Mouse (Mus musculus): Measurements from ENCODE around the gene Cep104.

GRCm38 (mm10) chr4:153979243-153979642, 4.2 kb downstream of the Cep104 start:
- no peak for TF ChIP-seq POLR2A (IDR thresholded peaks at IDR 0.05; ENCODE audit: borderline replicate concordance, extremely low read depth, insufficient read depth, insufficient read length, poor library complexity, severe bottlenecking)
- no peak for TF ChIP-seq CTCF (IDR thresholded peaks at IDR 0.05; ENCODE audit: borderline replicate concordance, extremely low read depth, insufficient read depth, insufficient read length)

Measured in brain, embryonic 14.5 days (tissue).